Mouse (Mus musculus) liver (tissue): ENCODE results near the gene Trp53i11.

Experiments used
- DNase-seq: peaks from one replicate; pipeline ENCODE4 v3.0.0-alpha.2; 2020; ENCODE audit warnings: mixed read lengths

Trp53i11 gene

GRCm38 (mm10) chr2:93172460-93172859, 14.9 kb upstream of the Trp53i11 start:
- DNase-seq: no peak

GRCm38 (mm10) chr2:93174159-93174558, 13.2 kb upstream of the Trp53i11 start:
- DNase-seq: no peak

GRCm38 (mm10) chr2:93175278-93175677, 12.1 kb upstream of the Trp53i11 start:
- DNase-seq: no peak

- no peak for DNase-seq
Measured at GRCm38 (mm10) chr2:93175721-93176120, 11.6 kb upstream of the Trp53i11 start.

GRCm38 (mm10) chr2:93176193-93176798, 11.1 kb upstream of the Trp53i11 start:
- no peak for DNase-seq

- peak; percentile 26 for DNase-seq
Measured at GRCm38 (mm10) chr2:93176871-93177667, 10.3 kb upstream of the Trp53i11 start.

- no peak for DNase-seq
Measured at GRCm38 (mm10) chr2:93177668-93178312, 9.6 kb upstream of the Trp53i11 start.

GRCm38 (mm10) chr2:93178313-93178677, 9.1 kb upstream of the Trp53i11 start:
- no peak for DNase-seq

- DNase-seq: no peak
Measured at GRCm38 (mm10) chr2:93179603-93180002, 7.7 kb upstream of the Trp53i11 start.

GRCm38 (mm10) chr2:93180077-93180844, 7.1 kb upstream of the Trp53i11 start:
- no peak for DNase-seq

GRCm38 (mm10) chr2:93182859-93183258, 4.5 kb upstream of the Trp53i11 start:
- DNase-seq: no peak

GRCm38 (mm10) chr2:93188020-93188760, 842 bp downstream of the Trp53i11 start:
- no peak for DNase-seq

- peak; percentile 37 for DNase-seq
Measured at GRCm38 (mm10) chr2:93188761-93189458, 1.6 kb downstream of the Trp53i11 start.

- no peak for DNase-seq
Measured at GRCm38 (mm10) chr2:93190771-93191487, 3.6 kb downstream of the Trp53i11 start.

GRCm38 (mm10) chr2:93191488-93192181, 4.3 kb downstream of the Trp53i11 start:
- no peak for DNase-seq

- DNase-seq: no peak
Measured at GRCm38 (mm10) chr2:93192182-93192560, 4.8 kb downstream of the Trp53i11 start.

- DNase-seq: peak; percentile 34
Measured at GRCm38 (mm10) chr2:93192671-93193080, 5.3 kb downstream of the Trp53i11 start.

GRCm38 (mm10) chr2:93193806-93194205, 6.5 kb downstream of the Trp53i11 start:
- no peak for DNase-seq

GRCm38 (mm10) chr2:93198846-93199245, 11.5 kb downstream of the Trp53i11 start:
- peak; percentile 87 for DNase-seq

GRCm38 (mm10) chr2:93199531-93199974, 12.2 kb downstream of the Trp53i11 start:
- DNase-seq: peak; percentile 54
